Mouse (Mus musculus) liver, embryonic 16.5 days (tissue): ENCODE results near the gene Nexmif. TPM values are rescaled to one million over a fixed set of nuclear protein-coding genes. Genes with fewer than 3 reads are reported as not detected.

Experiments used
- ATAC-seq: fragments of 200-750 bp; cut with Nextera tagmentation; 2 replicates; pipeline ENCODE4 v1.8.0; 2017; ENCODE audit warnings: low read depth, mild to moderate bottlenecking, moderate number of reproducible peaks, moderate library complexity
- H3K27ac ChIP-seq: fragments of 300-500 bp; sonication (generic); 2 replicates; pipeline ENCODE4 v1.5.1; 2014; ENCODE audit warnings: mild to moderate bottlenecking, low read length
- H3K27me3 ChIP-seq: fragments of 300-500 bp; sonication (generic); 2 replicates; pipeline ENCODE4 v1.6.1; 2014; ENCODE audit warnings: low read depth, low read length, mixed read lengths; ENCODE audit not compliant: control insufficient read depth, insufficient read depth
- H3K36me3 ChIP-seq: fragments of 300-500 bp; sonication (generic); 2 replicates; pipeline ENCODE4 v1.6.1; 2014; ENCODE audit warnings: mild to moderate bottlenecking; ENCODE audit not compliant: control insufficient read depth, insufficient read depth
- H3K4me1 ChIP-seq: fragments of 300-500 bp; sonication (generic); 2 replicates; pipeline ENCODE4 v1.6.1; 2014; ENCODE audit warnings: low read depth, low read length, mixed read lengths; ENCODE audit not compliant: control insufficient read depth
- H3K4me2 ChIP-seq: fragments of 300-500 bp; sonication (generic); 2 replicates; pipeline ENCODE4 v1.6.1; 2014; ENCODE audit warnings: low read depth, low read length, mixed read lengths
- H3K4me3 ChIP-seq: fragments of 300-500 bp; sonication (generic); 2 replicates; pipeline ENCODE4 v1.5.1; 2014; ENCODE audit warnings: low read depth, mild to moderate bottlenecking, low read length
- H3K9ac ChIP-seq: fragments of 300-500 bp; sonication (generic); 2 replicates; pipeline ENCODE4 v1.6.1; 2014; ENCODE audit warnings: low read depth, low read length
- H3K9me3 ChIP-seq: fragments of 300-500 bp; sonication (generic); replicated peaks from 2 replicates; pipeline ENCODE4 v1.6.1; 2016; ENCODE audit warnings: low read length; ENCODE audit not compliant: control insufficient read depth
- WGBS: fragments of 180-500 bp; shearing (Covaris S2); extraction: QIAGEN DNeasy Blood & Tissue Kit; methylation state at CpG from one replicate; pipeline ENCODE4 v1.1.7; 2014; ENCODE audit not compliant: insufficient replicate concordance; 5-methylcytosine and 5-hydroxymethylcytosine counted together
- polyA plus RNA-seq: library from polyadenylated mRNA; unstranded; fragments of >200 nt; fragmentation: Nextera tagmentation; extraction: Ambion mirVana; gene quantifications from 2 replicates; pipeline ENCODE4 v1.2.1, GENCODE M21; 2015

The Nexmif gene
- polyA plus RNA-seq = 0.02 and 0.04 TPM in 2 replicates

GRCm38 (mm10) chrX:104200736-104201591 lies at the start of gene Nexmif:
Gene Nexmif, minus strand, starts transcription at chrX:104201185.
- Histone ChIP-seq H3K36me3 (no peaks in the 10 kb centered on the region), H3K4me3 (peak within 1 kb of the TSS; percentile 44), H3K9me3 (no peaks in the 10 kb centered on the region), H3K9ac (no peak within 1 kb of the TSS), H3K4me2 (peak within 1 kb of the TSS; percentile 65), H3K4me1 (no peaks in the 10 kb centered on the region), H3K27me3 (peaks cover 45% of the 10 kb centered on the region), H3K27ac (no peak within 1 kb of the TSS)
- no peak for ATAC-seq
- WGBS = 24% methylated on average over 42 of the region's 70 CpGs

DNA sequence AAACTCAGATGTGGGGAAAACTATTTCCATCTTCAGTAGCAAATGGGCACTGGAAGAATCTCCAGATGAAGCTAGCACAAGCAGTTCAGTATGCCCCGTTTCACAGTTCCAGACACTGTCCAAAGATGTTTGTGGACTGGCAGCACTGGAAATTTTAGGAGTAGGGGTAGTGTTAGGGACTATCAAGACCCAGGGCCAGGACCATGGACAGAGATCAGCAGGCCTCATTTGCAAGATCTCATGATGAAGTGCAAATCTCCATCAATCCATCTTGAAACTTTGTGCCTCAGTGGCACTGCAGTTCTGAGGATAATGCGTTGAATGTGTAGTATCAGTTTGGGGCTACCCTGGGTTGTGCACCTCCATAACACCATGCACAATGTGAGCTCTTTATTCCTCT lies 7.7 kb upstream of the Nexmif start:
- WGBS = 54% methylated on average over 2 of the region's 2 CpGs
- H3K27me3 ChIP-seq = no peaks in the 10 kb centered on the region; the same call in 1 of the 2 replicates
- H3K36me3 ChIP-seq = no peaks in the 10 kb centered on the region
- H3K27ac ChIP-seq = no peak overlapping the region
- no peak overlapping the region for H3K4me3 ChIP-seq
- no peak for ATAC-seq
- H3K9me3 ChIP-seq = no peaks in the 10 kb centered on the region
- no peaks in the 10 kb centered on the region for H3K4me1 ChIP-seq
- H3K9ac ChIP-seq = no peak overlapping the region
- H3K4me2 ChIP-seq = no peak overlapping the region

GRCm38 (mm10) chrX:104201592-104202139 lies 681 bp upstream of the Nexmif start:
- Histone ChIP-seq H3K4me1 (no peaks in the 10 kb centered on the region), H3K4me2 (peak overlapping the region; percentile 65), H3K36me3 (no peaks in the 10 kb centered on the region), H3K9ac (no peak overlapping the region), H3K27me3 (peaks cover 44% of the 10 kb centered on the region), H3K27ac (no peak overlapping the region), H3K9me3 (no peaks in the 10 kb centered on the region), H3K4me3 (no peak overlapping the region)
- ATAC-seq = no peak
- 31% methylated on average over 18 of the region's 21 CpGs for WGBS

- 16% methylated on average over 24 of the region's 37 CpGs for WGBS
- Histone ChIP-seq H3K9ac (no peak overlapping the region), H3K36me3 (no peaks in the 10 kb centered on the region), H3K4me2 (peak overlapping the region; percentile 65), H3K27me3 (peaks cover 48% of the 10 kb centered on the region), H3K4me1 (no peaks in the 10 kb centered on the region), H3K27ac (no peak overlapping the region), H3K4me3 (peak overlapping the region; percentile 44), H3K9me3 (no peaks in the 10 kb centered on the region)
- no peak for ATAC-seq
Measured at GRCm38 (mm10) chrX:104200388-104200735, 623 bp downstream of the Nexmif start.

- peak overlapping the region; percentile 44 for H3K4me3 ChIP-seq
- no peak for ATAC-seq
- H3K4me1 ChIP-seq = no peaks in the 10 kb centered on the region
- no peak overlapping the region for H3K27ac ChIP-seq
- 25% methylated on average over 72 of the region's 100 CpGs for WGBS
- H3K9me3 ChIP-seq = no peaks in the 10 kb centered on the region
- no peaks in the 10 kb centered on the region for H3K36me3 ChIP-seq
- peak overlapping the region; percentile 65 for H3K4me2 ChIP-seq
- H3K9ac ChIP-seq = no peak overlapping the region
- H3K27me3 ChIP-seq = peaks cover 48% of the 10 kb centered on the region
Measured at GRCm38 (mm10) chrX:104199611-104200387, 1.2 kb downstream of the Nexmif start.

DNA sequence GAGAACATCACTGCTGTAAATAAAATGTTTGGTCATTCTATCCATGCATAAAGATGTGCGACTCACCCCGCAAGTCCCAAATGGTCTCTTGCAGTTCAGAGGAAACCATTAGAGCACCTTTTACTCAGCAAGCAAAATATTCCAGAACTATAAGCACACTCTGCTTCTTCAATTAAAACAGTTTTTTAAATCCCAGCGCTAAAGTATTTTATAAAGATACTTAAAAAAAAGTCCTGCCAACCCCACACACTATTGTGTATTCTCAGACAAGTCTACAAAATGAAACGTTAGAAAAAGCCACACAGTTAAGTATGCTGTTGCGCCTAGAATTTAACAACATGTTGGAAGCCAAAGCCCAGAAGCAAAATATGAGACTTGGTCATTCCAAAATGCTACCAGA lies 1.9 kb downstream of the Nexmif start:
- no peak for ATAC-seq
- no peak overlapping the region for H3K4me3 ChIP-seq
- no peaks in the 10 kb centered on the region for H3K4me1 ChIP-seq
- no peak overlapping the region for H3K27ac ChIP-seq
- H3K27me3 ChIP-seq = peaks cover 51% of the 10 kb centered on the region
- no peak overlapping the region for H3K9ac ChIP-seq
- H3K4me2 ChIP-seq = no peak overlapping the region
- H3K9me3 ChIP-seq = no peaks in the 10 kb centered on the region
- H3K36me3 ChIP-seq = no peaks in the 10 kb centered on the region
- 49% methylated on average over 5 of the region's 5 CpGs for WGBS

GRCm38 (mm10) chrX:104196561-104196960 lies 4.4 kb downstream of the Nexmif start:
- no peaks in the 10 kb centered on the region for H3K4me1 ChIP-seq
- H3K4me3 ChIP-seq = no peak overlapping the region
- no peak overlapping the region for H3K4me2 ChIP-seq
- no peaks in the 10 kb centered on the region for H3K9me3 ChIP-seq
- no peak for ATAC-seq
- peaks cover 38% of the 10 kb centered on the region for H3K27me3 ChIP-seq
- no peaks in the 10 kb centered on the region for H3K36me3 ChIP-seq
- H3K27ac ChIP-seq = no peak overlapping the region
- no peak overlapping the region for H3K9ac ChIP-seq
- 41% methylated on average over 5 of the region's 5 CpGs for WGBS

- Histone ChIP-seq H3K9me3 (no peaks in the 10 kb centered on the region), H3K4me1 (no peaks in the 10 kb centered on the region), H3K27me3 (no peaks in the 10 kb centered on the region), H3K27ac (no peak overlapping the region), H3K9ac (no peak overlapping the region), H3K4me2 (no peak overlapping the region), H3K36me3 (no peaks in the 10 kb centered on the region), H3K4me3 (no peak overlapping the region)
- ATAC-seq = no peak
- 16% methylated on average over 2 of the region's 2 CpGs for WGBS
Measured at GRCm38 (mm10) chrX:104179257-104179656, 21.7 kb downstream of the Nexmif start.

DNA sequence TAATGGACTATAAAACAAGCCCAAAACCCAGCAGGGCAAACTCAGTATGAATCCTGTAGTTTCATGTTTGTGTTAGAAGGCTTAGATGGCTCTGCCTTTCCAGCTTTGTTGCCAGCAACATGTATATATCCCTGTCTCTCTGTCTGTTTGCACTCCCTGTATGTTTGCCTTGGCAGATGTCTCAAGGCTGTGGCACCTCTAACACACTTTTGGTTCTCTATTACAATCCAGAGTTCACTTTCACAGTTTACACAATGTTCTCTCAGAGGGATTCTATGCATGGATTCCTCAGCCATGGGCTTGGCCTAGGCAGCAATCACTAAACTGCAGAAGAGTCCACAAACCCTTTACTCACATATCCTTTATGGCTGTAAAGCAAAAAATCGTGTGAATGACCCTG lies 50.9 kb downstream of the Nexmif start:
- no peaks in the 10 kb centered on the region for H3K36me3 ChIP-seq
- no peak overlapping the region for H3K9ac ChIP-seq
- peak; percentile 65 for ATAC-seq
- no peaks in the 10 kb centered on the region for H3K4me1 ChIP-seq
- no peak overlapping the region for H3K4me2 ChIP-seq
- 7% methylated on average over 1 of the region's 1 CpGs for WGBS
- H3K27ac ChIP-seq = no peak overlapping the region
- H3K27me3 ChIP-seq = no peaks in the 10 kb centered on the region
- no peaks in the 10 kb centered on the region for H3K9me3 ChIP-seq
- no peak overlapping the region for H3K4me3 ChIP-seq
